ENCODE assay signal across 25 mouse cellular contexts in the genomic region with DNA sequence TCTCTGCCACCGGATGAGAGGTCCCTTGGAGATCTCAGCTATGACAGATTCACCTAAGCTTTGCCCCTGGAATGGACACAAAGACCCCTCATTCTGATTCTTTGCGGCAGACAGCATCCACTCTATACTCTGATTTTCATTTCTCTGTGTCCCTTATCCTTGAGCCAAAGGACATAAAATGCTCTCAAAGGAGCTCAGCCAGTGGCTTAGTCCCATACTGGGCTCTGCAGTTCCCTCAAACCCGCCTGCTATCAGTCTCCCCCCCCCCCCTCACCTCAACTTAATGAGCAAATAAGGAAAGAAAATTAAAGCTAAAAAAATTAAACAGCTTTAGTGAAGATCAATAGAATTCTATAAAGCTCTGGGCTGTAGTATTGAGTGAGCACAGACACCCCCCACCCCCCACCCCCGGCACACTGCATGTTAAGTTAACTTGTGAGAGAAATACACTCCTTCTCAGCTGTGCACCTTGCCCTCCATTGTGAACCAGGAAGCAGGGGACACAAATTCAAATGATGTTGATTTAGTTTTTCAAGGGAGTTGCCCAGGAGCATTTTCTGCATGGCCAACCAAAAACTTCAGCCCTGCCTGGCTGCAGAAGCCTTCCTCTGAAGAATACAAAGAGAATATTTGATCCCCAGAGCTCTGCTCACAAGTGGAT.
DNase-seq lines count a peak whose midpoint lies in the region; ATAC-seq and TF ChIP-seq lines count a peak whose summit lies in the region.
"Had no signal": no experiment of that assay in that cellular context is flagged by ENCODE, and none has a peak within 500 bp of the region (broad histone marks: within the 10 kb centered on the region; RNA-seq: fewer than 3 reads in every experiment).

No protein-coding gene starts in this region.

- no peaks in the 10 kb centered on the region for H3K36me3 ChIP-seq in hindbrain, embryonic 10.5 days
- H3K36me3 ChIP-seq in hindbrain, embryonic 13.5 days = no peaks in the 10 kb centered on the region
- H3K36me3 ChIP-seq in ES-Bruce4 (ENCODE audit: control insufficient read depth, insufficient read depth, low read length, poor library complexity, severe bottlenecking) = no peaks in the 10 kb centered on the region
- no peaks in the 10 kb centered on the region for H3K36me3 ChIP-seq in stomach, embryonic 15.5 days
- no peaks in the 10 kb centered on the region for H3K36me3 ChIP-seq in hindbrain, embryonic 14.5 days (replicated peaks; ENCODE audit: control insufficient read depth, insufficient read depth)
- H3K36me3 ChIP-seq: embryonic facial prominence, embryonic 12.5 days; heart, embryonic 13.5 days; hindbrain, embryonic 12.5 days; limb, embryonic 12.5 days; midbrain, embryonic 10.5 days had no signal

- H3K4me1 ChIP-seq in hindbrain, embryonic 10.5 days (replicated peaks) = peaks cover 22% of the 10 kb centered on the region
- no peaks in the 10 kb centered on the region for H3K4me1 ChIP-seq in hindbrain, embryonic 13.5 days (replicated peaks)
- H3K4me1 ChIP-seq in ES-Bruce4 (ENCODE audit: control insufficient read depth, insufficient read depth, low read length) = peaks cover 7% of the 10 kb centered on the region
- H3K4me1 ChIP-seq in stomach, embryonic 15.5 days = 0 out of 2 replicates have a peak, but pooled peaks cover 4% of the 10 kb centered on the region
- H3K4me1 ChIP-seq in hindbrain, embryonic 14.5 days (replicated peaks; ENCODE audit: control insufficient read depth, insufficient read depth, low read length) = no peaks in the 10 kb centered on the region
- H3K4me1 ChIP-seq: heart, embryonic 13.5 days had no signal

- 0 out of 2 replicates have a peak overlapping the region, but pooled peaks have one; percentile 23 for H3K27ac ChIP-seq in hindbrain, embryonic 10.5 days
- no peak overlapping the region for H3K27ac ChIP-seq in hindbrain, embryonic 13.5 days
- peak overlapping the region; percentile 47; the same call in 1 of the 2 replicates for H3K27ac ChIP-seq in ES-Bruce4 (ENCODE audit: insufficient read depth, low read length)
- peak overlapping the region; percentile 71 for H3K27ac ChIP-seq in stomach, embryonic 15.5 days
- no peak overlapping the region for H3K27ac ChIP-seq in hindbrain, embryonic 14.5 days
- H3K27ac ChIP-seq: embryonic facial prominence, embryonic 12.5 days; heart, adult 2 months; heart, embryonic 13.5 days; hindbrain, embryonic 12.5 days; limb, embryonic 12.5 days; midbrain, embryonic 10.5 days had no signal

- H3K9me3 ChIP-seq in hindbrain, embryonic 10.5 days = no peaks in the 10 kb centered on the region
- no peaks in the 10 kb centered on the region for H3K9me3 ChIP-seq in hindbrain, embryonic 13.5 days
- no peaks in the 10 kb centered on the region for H3K9me3 ChIP-seq in ES-Bruce4 (replicated peaks; ENCODE audit: control insufficient read depth, insufficient read depth, low read length, poor library complexity, severe bottlenecking)
- H3K9me3 ChIP-seq in stomach, embryonic 15.5 days = no peaks in the 10 kb centered on the region
- H3K9me3 ChIP-seq in hindbrain, embryonic 14.5 days (ENCODE audit: control insufficient read depth, low read length) = no peaks in the 10 kb centered on the region
- H3K9me3 ChIP-seq: embryonic facial prominence, embryonic 12.5 days; heart, embryonic 13.5 days; hindbrain, embryonic 12.5 days; limb, embryonic 12.5 days; midbrain, embryonic 10.5 days had no signal

- H3K27me3 ChIP-seq in hindbrain, embryonic 10.5 days (ENCODE audit: insufficient read depth, poor library complexity, severe bottlenecking) = no peaks in the 10 kb centered on the region
- no peaks in the 10 kb centered on the region for H3K27me3 ChIP-seq in hindbrain, embryonic 13.5 days
- H3K27me3 ChIP-seq in ES-Bruce4 (ENCODE audit: control insufficient read depth, insufficient read depth, low read length, poor library complexity, severe bottlenecking) = no peaks in the 10 kb centered on the region
- H3K27me3 ChIP-seq in stomach, embryonic 15.5 days (replicated peaks) = no peaks in the 10 kb centered on the region
- H3K27me3 ChIP-seq in hindbrain, embryonic 14.5 days (ENCODE audit: control insufficient read depth, insufficient read depth, low read length) = no peaks in the 10 kb centered on the region
- H3K27me3 ChIP-seq: CH12.LX; embryonic facial prominence, embryonic 12.5 days; heart, embryonic 13.5 days; hindbrain, embryonic 12.5 days; limb, embryonic 12.5 days had no signal

- H3K4me2 ChIP-seq in hindbrain, embryonic 13.5 days = no peak overlapping the region
- no peak overlapping the region for H3K4me2 ChIP-seq in stomach, embryonic 15.5 days
- no peak overlapping the region for H3K4me2 ChIP-seq in hindbrain, embryonic 14.5 days (replicated peaks)
- H3K4me2 ChIP-seq: embryonic facial prominence, embryonic 12.5 days; heart, embryonic 13.5 days; hindbrain, embryonic 12.5 days; limb, embryonic 12.5 days; liver, embryonic 11.5 days had no signal

- ATAC-seq in hindbrain, embryonic 13.5 days (ENCODE audit: low FRiP score) = no peak
- ATAC-seq in stomach, embryonic 15.5 days (ENCODE audit: insufficient read depth, low FRiP score, low read depth) = peak; percentile 70
- ATAC-seq in hindbrain, embryonic 14.5 days (ENCODE audit: low FRiP score) = no peak
- ATAC-seq: forebrain, embryonic 16.5 days; liver, postnatal 0 days; lung, postnatal 0 days; midbrain, embryonic 16.5 days had no signal

- H3K9ac ChIP-seq in hindbrain, embryonic 13.5 days = no peak overlapping the region
- no peak overlapping the region for H3K9ac ChIP-seq in ES-Bruce4 (ENCODE audit: low read depth, poor library complexity, severe bottlenecking)
- H3K9ac ChIP-seq in stomach, embryonic 15.5 days = no peak overlapping the region
- no peak overlapping the region for H3K9ac ChIP-seq in hindbrain, embryonic 14.5 days
- H3K9ac ChIP-seq: embryonic facial prominence, embryonic 12.5 days; heart, embryonic 13.5 days; hindbrain, embryonic 12.5 days; limb, embryonic 12.5 days; liver, postnatal 0 days had no signal

- 58% methylated on average over 4 of the region's 4 CpGs for WGBS in hindbrain, embryonic 10.5 days
- WGBS in hindbrain, embryonic 13.5 days = 48% methylated on average over 4 of the region's 4 CpGs
- WGBS in stomach, embryonic 15.5 days = 64% methylated on average over 4 of the region's 4 CpGs
- 37% methylated on average over 4 of the region's 4 CpGs for WGBS in hindbrain, embryonic 14.5 days

- no peak for TF ChIP-seq POLR2A in ES-Bruce4 (IDR thresholded peaks at IDR 0.05; ENCODE audit: insufficient read depth, low read length)

- DNase-seq in hindbrain, embryonic 10.5 days (ENCODE audit: low spot score) = no peak
- peak; percentile 20 for DNase-seq in ZHBTc4 (ENCODE audit: low read depth, low spot score)
- no peak for DNase-seq in lung, postnatal 36 days
- no peak for DNase-seq in hindbrain, embryonic 14.5 days (ENCODE audit: low spot score)
- DNase-seq: cerebellum, adult 11-12 months; cerebellum, postnatal 14 days; gastrocnemius, postnatal 25 days; heart, adult 2 months; heart, postnatal 14 days; liver, postnatal 0 days; thymus, postnatal 14 days had no signal

- H3K4me3 ChIP-seq in hindbrain, embryonic 10.5 days = no peak overlapping the region
- H3K4me3 ChIP-seq in hindbrain, embryonic 13.5 days = no peak overlapping the region
- H3K4me3 ChIP-seq in ES-Bruce4 (ENCODE audit: low read depth, low read length) = no peak overlapping the region
- H3K4me3 ChIP-seq in stomach, embryonic 15.5 days (replicated peaks) = no peak overlapping the region
- no peak overlapping the region for H3K4me3 ChIP-seq in hindbrain, embryonic 14.5 days (replicated peaks; ENCODE audit: low read length)
- H3K4me3 ChIP-seq: embryonic facial prominence, embryonic 12.5 days; heart, adult 2 months; heart, embryonic 13.5 days; hindbrain, embryonic 12.5 days; limb, embryonic 12.5 days; midbrain, embryonic 10.5 days; myocyte had no signal

- TF ChIP-seq EP300 in ES-Bruce4 (IDR thresholded peaks at IDR 0.05; ENCODE audit: insufficient read depth, low read depth, low read length) = no peak

- TF ChIP-seq CTCF in ES-Bruce4 (IDR thresholded peaks at IDR 0.05; ENCODE audit: low read depth, low read length) = no peak

Comparison
In these comparisons a context has a peak if more than half of its experiments do, and no peak if none do; other contexts are left out.
1. H3K27ac ChIP-seq: peak in hindbrain, embryonic 10.5 days (single experiment), ES-Bruce4 (single experiment) and stomach, embryonic 15.5 days (single experiment); none in hindbrain, embryonic 13.5 days (single experiment) and hindbrain, embryonic 14.5 days (single experiment).